Mouse (Mus musculus): ENCODE results near the gene Adgrf5.

DNA sequence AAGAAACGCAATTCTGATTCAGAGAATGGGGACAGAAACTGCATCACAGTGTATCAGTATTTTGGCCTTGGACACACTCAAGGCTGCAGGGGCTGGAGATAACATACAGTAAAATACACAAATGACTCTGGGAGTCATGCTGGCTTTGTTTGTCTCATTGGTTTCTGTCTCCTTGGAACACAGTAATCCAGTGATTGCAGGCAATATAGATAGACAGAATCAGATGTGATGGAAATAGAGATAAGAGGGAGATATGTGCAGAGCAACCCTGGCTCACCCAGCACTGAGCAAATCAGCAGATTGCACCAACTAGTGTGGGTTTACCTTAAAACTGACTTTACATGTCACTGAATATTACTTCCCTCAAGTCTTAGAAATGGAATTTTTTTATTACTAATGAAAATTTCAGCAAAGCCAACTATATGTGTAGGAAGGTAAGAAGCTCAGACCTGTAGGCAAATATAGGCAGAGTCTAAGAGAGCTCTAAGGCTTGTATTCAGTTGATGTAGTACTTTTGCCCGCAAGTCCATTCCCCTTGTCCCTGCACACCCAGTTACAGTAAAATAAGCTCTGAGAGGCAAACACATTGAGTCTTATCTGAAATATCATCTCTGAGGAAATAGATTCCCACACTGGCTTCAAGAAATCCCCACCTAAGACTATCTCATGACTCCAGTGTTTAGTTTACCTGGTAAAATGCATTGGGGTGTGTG lies 128.3 kb downstream of the Adgrf5 start:
- TF ChIP-seq POLR2A (IDR thresholded peaks at IDR 0.05; ENCODE audit: insufficient read depth, low read depth, low read length) (no peak), CTCF (IDR thresholded peaks at IDR 0.05; ENCODE audit: insufficient read depth, low read depth, low read length) (no peak)

Data from olfactory bulb, adult 2 months (tissue).